Mouse (Mus musculus): ENCODE measurements around the gene Mef2b.
A peak's percentile ranks its signal among the peaks of the same experiment; 100 is the strongest.

- peak; percentile 51 for TF ChIP-seq CTCF (conservative IDR thresholded peaks at IDR 0.05; ENCODE audit: insufficient read depth, insufficient read length, low read depth, low read length)
- TF ChIP-seq POLR2A (IDR thresholded peaks at IDR 0.05; ENCODE audit: low read depth, low read length): no peak
These were observed 39.6 kb downstream of the Mef2b start for GRCm38 (mm10) chr8:70179082-70179481.
